Mouse (Mus musculus) forebrain, embryonic 14.5 days (tissue): Measurements from ENCODE around the gene Gm10273. TPM values are rescaled to one million over a fixed set of nuclear protein-coding genes. Genes with fewer than 3 reads are reported as not detected.

Experiments used
- ATAC-seq: fragments of 200-750 bp; cut with Nextera tagmentation; 2 replicates; pipeline ENCODE4 v1.8.0; 2017; ENCODE audit warnings: mild to moderate bottlenecking, moderate library complexity
- DNase-seq: peaks from one replicate; pipeline ENCODE4 v3.0.0-alpha.2; 2015; ENCODE audit warnings: low spot score
- H3K27ac ChIP-seq: fragments of 300-500 bp; sonication (generic); 2 replicates; pipeline ENCODE4 v1.5.1; 2014; ENCODE audit warnings: low read depth, mild to moderate bottlenecking, control low read depth, low read length, moderate library complexity
- H3K27me3 ChIP-seq: fragments of 300-500 bp; sonication (generic); replicated peaks from 2 replicates; pipeline ENCODE4 v1.6.1; 2014; ENCODE audit warnings: low read length, control low read depth, mixed read lengths; ENCODE audit not compliant: control insufficient read depth, insufficient read depth
- H3K36me3 ChIP-seq: fragments of 300-500 bp; sonication (generic); 2 replicates; pipeline ENCODE4 v1.6.1; 2014; ENCODE audit warnings: low read length, control low read depth; ENCODE audit not compliant: control insufficient read depth, insufficient read depth
- H3K4me1 ChIP-seq: fragments of 300-500 bp; sonication (generic); 2 replicates; pipeline ENCODE4 v1.6.1; 2014; ENCODE audit warnings: antibody characterized with exemption, low read length, control low read depth; ENCODE audit not compliant: control insufficient read depth, insufficient read depth
- H3K4me2 ChIP-seq: fragments of 300-500 bp; sonication (generic); 2 replicates; pipeline ENCODE4 v1.6.1; 2014; ENCODE audit warnings: mild to moderate bottlenecking, control low read depth, low read length
- H3K4me3 ChIP-seq: fragments of 300-500 bp; sonication (generic); 2 replicates; pipeline ENCODE4 v1.5.1; 2014; ENCODE audit warnings: low read depth, low read length, control low read depth
- H3K9ac ChIP-seq: fragments of 300-500 bp; sonication (generic); 2 replicates; pipeline ENCODE4 v1.6.1; 2014; ENCODE audit warnings: mild to moderate bottlenecking, low read length, control low read depth, moderate library complexity
- H3K9me3 ChIP-seq: fragments of 300-500 bp; sonication (generic); replicated peaks from 2 replicates; pipeline ENCODE4 v1.6.1; 2016; ENCODE audit warnings: low read length, control low read depth, mixed read lengths; ENCODE audit not compliant: control insufficient read depth
- WGBS: fragments of 180-500 bp; shearing (Covaris S2); extraction: QIAGEN DNeasy Blood & Tissue Kit; methylation state at CpG from one replicate; pipeline ENCODE4 v1.1.7; 2014; 5-methylcytosine and 5-hydroxymethylcytosine counted together
- polyA plus RNA-seq: library from polyadenylated mRNA; unstranded; fragments of >200 nt; fragmentation: Nextera tagmentation; extraction: Ambion mirVana; gene quantifications from 2 replicates; pipeline ENCODE4 v1.2.1, GENCODE M21; 2014

Gm10273 gene
- polyA plus RNA-seq, 1 experiment from 2014 or later, result not detected

DNA sequence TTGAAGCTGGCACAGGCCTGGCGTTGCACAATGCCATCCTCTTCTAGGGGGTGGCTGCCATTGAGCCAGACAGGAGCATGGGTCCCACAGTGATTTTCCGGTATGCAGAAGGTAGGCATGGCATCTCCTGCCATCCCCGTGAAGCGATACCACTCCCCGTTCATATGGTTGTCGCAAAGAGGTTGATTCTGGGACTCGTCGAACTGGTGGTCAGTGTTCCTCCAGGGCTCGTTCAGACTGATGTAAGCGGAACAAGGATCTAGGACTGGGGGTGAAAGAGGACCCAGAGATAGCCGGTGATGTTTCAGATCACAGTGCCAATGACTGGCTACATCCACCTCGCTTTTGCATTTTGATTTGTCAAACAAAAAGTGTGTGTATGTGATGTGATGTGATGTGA, 43.2 kb downstream of the Gm10273 start:
- no peak for DNase-seq
- WGBS, result 92% methylated on average over 12 of the region's 12 CpGs

DNA sequence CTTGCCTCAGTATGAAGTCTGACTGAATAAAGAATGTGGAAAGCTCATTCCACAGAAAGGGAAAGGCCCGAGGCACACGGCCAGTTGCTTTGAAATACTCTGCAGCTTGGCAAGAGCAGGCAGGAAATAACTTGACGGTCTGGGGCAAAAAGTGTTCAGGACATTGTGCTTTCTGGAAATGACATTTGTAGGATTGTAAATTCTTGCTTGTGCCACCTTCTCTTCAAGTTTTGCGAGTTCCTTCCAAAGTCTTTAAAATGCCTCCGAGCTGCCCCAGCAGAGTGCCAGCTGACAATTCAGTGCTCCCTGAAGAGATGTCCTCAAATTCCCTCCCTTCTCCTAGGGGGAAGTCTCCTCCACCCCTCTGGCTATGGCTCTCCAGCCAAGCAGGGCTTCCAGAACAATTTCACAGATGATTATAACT, 44.1 kb downstream of the Gm10273 start:
- Histone ChIP-seq H3K4me2 (no peak overlapping the region), H3K4me3 (no peak overlapping the region), H3K36me3 (no peaks in the 10 kb centered on the region), H3K9me3 (no peaks in the 10 kb centered on the region), H3K27me3 (no peaks in the 10 kb centered on the region), H3K4me1 (no peaks in the 10 kb centered on the region; the same call in 1 of the 2 replicates), H3K27ac (no peak overlapping the region), H3K9ac (no peak overlapping the region)
- 68% methylated on average over 5 of the region's 5 CpGs for WGBS
- ATAC-seq, result no peak
- peak; percentile 19 for DNase-seq

More for the DNA sequence above, 43.2 kb downstream of the Gm10273 start:
- no peaks in the 10 kb centered on the region for H3K9me3 ChIP-seq
- no peak overlapping the region for H3K9ac ChIP-seq
- H3K36me3 ChIP-seq, result no peaks in the 10 kb centered on the region
- H3K4me1 ChIP-seq, result no peaks in the 10 kb centered on the region
- H3K27me3 ChIP-seq, result no peaks in the 10 kb centered on the region
- H3K4me2 ChIP-seq, result no peak overlapping the region
- ATAC-seq, result no peak
- H3K4me3 ChIP-seq, result no peak overlapping the region
- H3K27ac ChIP-seq, result no peak overlapping the region

DNA sequence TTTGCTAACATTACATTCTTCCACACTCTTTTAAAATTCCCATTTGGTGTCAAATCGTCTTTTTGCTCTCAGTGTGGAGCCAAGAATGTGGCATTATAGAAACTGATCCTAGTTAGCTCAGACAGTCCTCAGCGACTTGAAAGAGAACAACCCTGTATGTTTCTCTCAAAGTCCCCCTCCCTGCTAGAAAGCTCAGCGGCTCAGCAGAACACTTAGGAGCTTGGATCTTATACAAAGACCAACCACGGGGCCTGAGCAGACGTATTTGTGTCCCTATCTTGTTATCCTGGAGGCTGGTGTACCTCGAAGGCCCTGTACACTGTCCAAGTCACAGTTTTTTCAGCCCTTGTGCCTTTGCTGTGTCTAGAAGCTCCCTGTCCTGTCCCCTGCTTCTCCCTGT, 44.7 kb downstream of the Gm10273 start:
- ATAC-seq (no peak), DNase-seq (no peak)
- H3K36me3 ChIP-seq, result no peaks in the 10 kb centered on the region
- H3K4me2 ChIP-seq, result no peak overlapping the region
- H3K9me3 ChIP-seq, result no peaks in the 10 kb centered on the region
- 40% methylated on average over 6 of the region's 6 CpGs for WGBS
- no peaks in the 10 kb centered on the region for H3K27me3 ChIP-seq
- no peak overlapping the region for H3K4me3 ChIP-seq
- no peak overlapping the region for H3K27ac ChIP-seq
- no peak overlapping the region for H3K9ac ChIP-seq
- no peaks in the 10 kb centered on the region; the same call in 1 of the 2 replicates for H3K4me1 ChIP-seq

DNA sequence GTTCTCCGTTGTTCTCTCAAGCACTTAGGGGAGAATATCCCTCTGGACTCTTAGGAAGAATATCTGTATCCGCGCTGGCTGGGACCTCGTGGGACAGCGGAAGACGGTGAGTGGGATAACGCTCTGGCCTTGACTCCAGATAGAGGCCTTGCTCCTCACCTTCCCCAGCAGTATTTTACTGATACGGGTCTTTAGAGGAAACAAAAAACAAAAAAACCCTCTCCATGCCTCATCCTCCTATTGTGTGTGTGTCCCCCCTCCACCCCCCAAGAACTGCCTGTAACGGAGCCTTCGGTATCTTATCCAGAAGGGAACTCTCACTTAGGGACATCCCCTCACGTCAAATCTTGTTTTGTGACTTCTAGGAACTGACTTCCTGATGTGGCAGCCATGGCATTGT, 46.3 kb downstream of the Gm10273 start, which contains the start of gene Oit3:
Oit3 (minus strand) TSS at position 44 of the 400 bp plus-strand sequence.
- Histone ChIP-seq H3K27ac (no peak within 1 kb of the TSS), H3K9me3 (no peaks in the 10 kb centered on the region), H3K4me3 (no peak within 1 kb of the TSS), H3K36me3 (no peaks in the 10 kb centered on the region), H3K27me3 (no peaks in the 10 kb centered on the region), H3K9ac (no peak within 1 kb of the TSS), H3K4me2 (no peak within 1 kb of the TSS), H3K4me1 (no peaks in the 10 kb centered on the region; the same call in 1 of the 2 replicates)
- WGBS, result 90% methylated on average over 11 of the region's 11 CpGs
- DNase-seq, result no peak
- ATAC-seq, result no peak

DNA sequence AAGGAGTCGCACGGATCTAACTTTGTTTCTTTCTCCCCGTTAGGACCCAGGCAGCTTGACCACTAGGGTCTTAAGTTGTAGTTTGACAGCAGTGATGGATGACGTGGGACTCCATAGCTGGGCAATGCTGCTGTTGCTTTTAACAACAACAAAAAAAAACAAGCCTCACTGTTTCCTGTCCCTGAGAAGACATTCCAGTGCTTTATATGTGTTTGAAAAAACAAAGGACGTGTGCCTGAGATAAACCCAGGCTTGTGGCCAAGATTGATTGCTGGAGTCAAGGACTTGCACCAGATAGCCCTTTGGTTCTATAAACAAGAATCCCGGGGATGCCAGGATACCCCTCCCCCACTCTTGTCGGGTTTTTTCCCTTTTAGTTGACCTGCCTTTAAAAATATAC, 47.8 kb downstream of the Gm10273 start:
- WGBS, result 68% methylated on average over 7 of the region's 7 CpGs
- H3K4me1 ChIP-seq, result no peaks in the 10 kb centered on the region; the same call in 1 of the 2 replicates
- no peaks in the 10 kb centered on the region for H3K36me3 ChIP-seq
- H3K4me3 ChIP-seq, result no peak overlapping the region
- H3K9me3 ChIP-seq, result no peaks in the 10 kb centered on the region
- DNase-seq, result no peak
- H3K9ac ChIP-seq, result no peak overlapping the region
- ATAC-seq, result no peak
- no peaks in the 10 kb centered on the region for H3K27me3 ChIP-seq
- H3K4me2 ChIP-seq, result no peak overlapping the region
- no peak overlapping the region for H3K27ac ChIP-seq

DNA sequence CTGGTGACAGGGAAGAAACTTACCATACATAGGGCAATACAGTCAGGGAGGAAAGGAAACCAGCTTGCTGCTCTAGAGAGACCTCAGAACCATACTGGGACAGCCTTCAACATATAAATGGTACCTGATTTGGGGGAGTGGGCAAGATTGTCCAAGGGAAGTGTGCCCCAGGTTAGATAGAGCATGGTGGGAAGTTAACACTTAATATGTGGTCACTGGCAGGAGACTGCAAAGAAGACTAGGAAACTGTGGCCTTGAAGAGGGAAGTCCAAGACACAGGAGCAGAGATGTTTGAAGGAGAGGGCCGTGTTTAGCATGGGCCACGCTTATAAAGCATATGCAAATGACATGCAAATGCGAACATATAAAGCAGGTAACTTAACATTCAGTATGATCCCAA, 48.7 kb downstream of the Gm10273 start:
- Histone ChIP-seq H3K4me1 (no peaks in the 10 kb centered on the region; the same call in 1 of the 2 replicates), H3K9me3 (no peaks in the 10 kb centered on the region), H3K36me3 (no peaks in the 10 kb centered on the region), H3K9ac (no peak overlapping the region), H3K4me3 (no peak overlapping the region), H3K27ac (no peak overlapping the region), H3K4me2 (no peak overlapping the region), H3K27me3 (no peaks in the 10 kb centered on the region)
- DNase-seq, result no peak
- ATAC-seq, result no peak
- WGBS, result 65% methylated on average over 3 of the region's 3 CpGs

DNA sequence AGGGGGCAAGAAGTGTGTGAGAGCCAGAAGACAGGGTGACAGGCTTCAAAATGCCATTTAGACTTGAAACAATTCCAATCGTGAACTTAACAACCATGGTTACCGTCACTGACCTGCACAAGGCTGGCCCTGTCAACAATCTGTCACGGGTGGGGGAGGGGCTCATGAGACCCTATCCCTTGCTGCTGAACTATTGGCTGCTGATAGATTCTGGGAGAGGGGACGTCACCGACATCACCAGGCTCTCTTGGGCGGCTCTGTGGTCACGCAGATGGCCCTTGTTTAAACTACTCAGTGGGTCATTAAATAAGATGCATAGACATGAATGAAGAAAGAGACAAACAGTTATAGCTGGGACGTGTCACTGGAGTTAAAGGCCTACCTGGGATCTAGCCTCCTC, 49.2 kb downstream of the Gm10273 start:
- Histone ChIP-seq H3K36me3 (no peaks in the 10 kb centered on the region), H3K9ac (no peak overlapping the region), H3K27me3 (no peaks in the 10 kb centered on the region), H3K4me1 (no peaks in the 10 kb centered on the region; the same call in 1 of the 2 replicates), H3K27ac (no peak overlapping the region), H3K4me2 (no peak overlapping the region), H3K9me3 (no peaks in the 10 kb centered on the region), H3K4me3 (no peak overlapping the region)
- DNase-seq (no peak), ATAC-seq (no peak)
- WGBS, result 72% methylated on average over 8 of the region's 8 CpGs

Other genes with a start within 250 kb of the Gm10273 start
- 30.7 and 32.0 TPM in 2 replicates for gene Sept10, start 173.8 kb upstream of the Gm10273 start, polyA plus RNA-seq
- 10.8 and 13.1 TPM in 2 replicates for gene Sowahc, start 173.7 kb upstream of the Gm10273 start, polyA plus RNA-seq
- 23.8 and 29.2 TPM in 2 replicates for gene P4ha1, start 72.3 kb upstream of the Gm10273 start, polyA plus RNA-seq
- not detected in 2 replicates for gene Pla2g12b, start 8.0 kb downstream of the Gm10273 start, polyA plus RNA-seq
- 0.41 TPM in 1 of 2 replicates, not detected in the other for gene Oit3, start 46.1 kb downstream of the Gm10273 start, polyA plus RNA-seq
- not detected in 2 replicates for gene Gm10322, start 220.4 kb downstream of the Gm10273 start, polyA plus RNA-seq
- 19.5 and 23.2 TPM in 2 replicates for gene Mcu, start 221.1 kb downstream of the Gm10273 start, polyA plus RNA-seq